Mouse (Mus musculus) thymus, postnatal 36 days (tissue): ENCODE results near the gene Cxcr2.
"Not testable (repeated sequence)": the region's sequence is repeated elsewhere in the genome, so short reads cannot be mapped to it uniquely, and the experiment has no call there.

Experiments
- DNase-seq, 2 experiments: peaks; one replicate each; pipeline ENCODE4 v3.0.0; 2022; ENCODE audit warnings: mixed read lengths in 2 of 2

Gene Cxcr2

GRCm38 (mm10) chr1:74141781-74142180 lies 12.0 kb upstream of the Cxcr2 start:
- DNase-seq, result no peak

- DNase-seq, result no peak
Measured at GRCm38 (mm10) chr1:74149106-74149885, 4.5 kb upstream of the Cxcr2 start.

- no peak for DNase-seq
Measured at GRCm38 (mm10) chr1:74150101-74150500, 3.7 kb upstream of the Cxcr2 start.

- DNase-seq, result no peak
Measured at GRCm38 (mm10) chr1:74151091-74151490, 2.7 kb upstream of the Cxcr2 start.

- no peak for DNase-seq
Measured at GRCm38 (mm10) chr1:74155435-74156012, 1.7 kb downstream of the Cxcr2 start.

- DNase-seq, result no peak
Measured at GRCm38 (mm10) chr1:74156381-74156910, 2.7 kb downstream of the Cxcr2 start.

- not testable (repeated sequence) for DNase-seq
Measured at GRCm38 (mm10) chr1:74159613-74160012, 5.8 kb downstream of the Cxcr2 start.

- DNase-seq, result no peak
Measured at GRCm38 (mm10) chr1:74160036-74160435, 6.2 kb downstream of the Cxcr2 start.

- no peak for DNase-seq
Measured at GRCm38 (mm10) chr1:74167136-74167535, 13.3 kb downstream of the Cxcr2 start.

- no peak for DNase-seq
Measured at GRCm38 (mm10) chr1:74169721-74170120, 15.9 kb downstream of the Cxcr2 start.

GRCm38 (mm10) chr1:74172722-74173121 lies 18.9 kb downstream of the Cxcr2 start:
- DNase-seq, result no peak

GRCm38 (mm10) chr1:74175731-74176130 lies 21.9 kb downstream of the Cxcr2 start:
- no peak for DNase-seq

- DNase-seq, result no peak
Measured at GRCm38 (mm10) chr1:74178618-74179017, 24.8 kb downstream of the Cxcr2 start.

- no peak for DNase-seq
Measured at GRCm38 (mm10) chr1:74179624-74180408, 26.0 kb downstream of the Cxcr2 start.

GRCm38 (mm10) chr1:74181462-74181861 lies 27.7 kb downstream of the Cxcr2 start:
- DNase-seq, result no peak

- DNase-seq, result no peak
Measured at GRCm38 (mm10) chr1:74183006-74183405, 29.2 kb downstream of the Cxcr2 start.

- no peak for DNase-seq
Measured at GRCm38 (mm10) chr1:74190471-74190870, 36.7 kb downstream of the Cxcr2 start.

- no peak for DNase-seq
Measured at GRCm38 (mm10) chr1:74192711-74193110, 38.9 kb downstream of the Cxcr2 start.

GRCm38 (mm10) chr1:74194445-74194844 lies 40.7 kb downstream of the Cxcr2 start, which contains the start of gene Cxcr1:
Cxcr1 (minus strand) TSS chr1:74194631.
- no peak for DNase-seq

GRCm38 (mm10) chr1:74195961-74196360 lies 42.2 kb downstream of the Cxcr2 start:
- DNase-seq, result peak; percentile 26

- no peak for DNase-seq
Measured at GRCm38 (mm10) chr1:74196621-74197419, 43.0 kb downstream of the Cxcr2 start.

- no peak for DNase-seq
Measured at GRCm38 (mm10) chr1:74197726-74198470, 44.1 kb downstream of the Cxcr2 start.
